Mouse (Mus musculus): ENCODE measurements at regions not wholly inside any gene's neighbourhood (a gene's known extent, or its start where the extent isn't known, plus 50 kb on each side); places are given as distances from the start of the nearest gene placed in this dataset.

- no peak for ATAC-seq (ENCODE audit: insufficient read depth, low read depth)
- H3K27ac ChIP-seq (ENCODE audit: low read depth): no peak overlapping the region
- H3K9ac ChIP-seq (replicated peaks; ENCODE audit: low read depth, low read length): no peak overlapping the region
- H3K9me3 ChIP-seq (replicated peaks; ENCODE audit: control insufficient read depth, low read length): no peaks in the 10 kb centered on the region
- no peaks in the 10 kb centered on the region for H3K4me1 ChIP-seq (ENCODE audit: control insufficient read depth, insufficient read depth)
- no peak overlapping the region for H3K4me3 ChIP-seq (ENCODE audit: low read depth, low read length)
- H3K4me2 ChIP-seq (ENCODE audit: low read depth, low read length): no peak overlapping the region
- H3K27me3 ChIP-seq (ENCODE audit: control insufficient read depth, insufficient read depth, low read length): no peaks in the 10 kb centered on the region
- 86% methylated on average over 6 of the region's 6 CpGs for WGBS
- no peak for TF ChIP-seq CTCF (IDR thresholded peaks at IDR 0.05; ENCODE audit: low read depth)
- TF ChIP-seq EP300 (IDR thresholded peaks at IDR 0.05; ENCODE audit: low read depth): no peak
- H3K36me3 ChIP-seq (replicated peaks; ENCODE audit: control insufficient read depth, insufficient read depth, low read length): no peaks in the 10 kb centered on the region
- DNase-seq (ENCODE audit: low spot score): no peak
These were observed 66.8 kb upstream of the Synm start for GRCm38 (mm10) chr7:67826368-67826767.

GRCm38 (mm10) chr7:67825636-67826280, 66.2 kb upstream of the Synm start:
- TF ChIP-seq CTCF (IDR thresholded peaks at IDR 0.05; ENCODE audit: low read depth) (no peak), EP300 (IDR thresholded peaks at IDR 0.05; ENCODE audit: low read depth) (no peak)
- no peak overlapping the region for H3K4me3 ChIP-seq (ENCODE audit: low read depth, low read length)
- H3K9me3 ChIP-seq (replicated peaks; ENCODE audit: control insufficient read depth, low read length): no peaks in the 10 kb centered on the region
- no peaks in the 10 kb centered on the region for H3K36me3 ChIP-seq (replicated peaks; ENCODE audit: control insufficient read depth, insufficient read depth, low read length)
- no peak overlapping the region for H3K4me2 ChIP-seq (ENCODE audit: low read depth, low read length)
- no peak overlapping the region for H3K9ac ChIP-seq (replicated peaks; ENCODE audit: low read depth, low read length)
- no peak for DNase-seq (ENCODE audit: low spot score)
- H3K27ac ChIP-seq (ENCODE audit: low read depth): no peak overlapping the region
- ATAC-seq (ENCODE audit: insufficient read depth, low read depth): no peak
- H3K4me1 ChIP-seq (ENCODE audit: control insufficient read depth, insufficient read depth): no peaks in the 10 kb centered on the region
- 77% methylated on average over 7 of the region's 7 CpGs for WGBS
- H3K27me3 ChIP-seq (ENCODE audit: control insufficient read depth, insufficient read depth, low read length): no peaks in the 10 kb centered on the region

- WGBS: 43% methylated on average over 8 of the region's 8 CpGs
- no peaks in the 10 kb centered on the region for H3K27me3 ChIP-seq (ENCODE audit: control insufficient read depth, insufficient read depth, low read length)
- H3K4me1 ChIP-seq (ENCODE audit: control insufficient read depth, insufficient read depth): no peaks in the 10 kb centered on the region
- no peak overlapping the region for H3K4me3 ChIP-seq (ENCODE audit: low read depth, low read length)
- H3K9ac ChIP-seq (replicated peaks; ENCODE audit: low read depth, low read length): no peak overlapping the region
- no peak for TF ChIP-seq CTCF (IDR thresholded peaks at IDR 0.05; ENCODE audit: low read depth)
- no peak for TF ChIP-seq EP300 (IDR thresholded peaks at IDR 0.05; ENCODE audit: low read depth)
- no peak for ATAC-seq (ENCODE audit: insufficient read depth, low read depth)
- DNase-seq (ENCODE audit: low spot score): no peak
- H3K27ac ChIP-seq (ENCODE audit: low read depth): no peak overlapping the region
- H3K36me3 ChIP-seq (replicated peaks; ENCODE audit: control insufficient read depth, insufficient read depth, low read length): no peaks in the 10 kb centered on the region
- no peaks in the 10 kb centered on the region for H3K9me3 ChIP-seq (replicated peaks; ENCODE audit: control insufficient read depth, low read length)
- no peak overlapping the region for H3K4me2 ChIP-seq (ENCODE audit: low read depth, low read length)
These were observed 64.6 kb upstream of the Synm start for GRCm38 (mm10) chr7:67823943-67824645.

GRCm38 (mm10) chr7:67819551-67819950, 60.0 kb upstream of the Synm start:
- Histone ChIP-seq H3K36me3 (replicated peaks; ENCODE audit: control insufficient read depth, insufficient read depth, low read length) (no peaks in the 10 kb centered on the region), H3K9me3 (replicated peaks; ENCODE audit: control insufficient read depth, low read length) (no peaks in the 10 kb centered on the region), H3K27me3 (ENCODE audit: control insufficient read depth, insufficient read depth, low read length) (no peaks in the 10 kb centered on the region), H3K27ac (ENCODE audit: low read depth) (no peak overlapping the region), H3K4me1 (ENCODE audit: control insufficient read depth, insufficient read depth) (no peaks in the 10 kb centered on the region), H3K9ac (replicated peaks; ENCODE audit: low read depth, low read length) (no peak overlapping the region), H3K4me2 (ENCODE audit: low read depth, low read length) (no peak overlapping the region), H3K4me3 (ENCODE audit: low read depth, low read length) (no peak overlapping the region)
- WGBS: 98% methylated on average over 5 of the region's 5 CpGs
- no peak for ATAC-seq (ENCODE audit: insufficient read depth, low read depth)
- DNase-seq (ENCODE audit: low spot score): no peak
- TF ChIP-seq CTCF (IDR thresholded peaks at IDR 0.05; ENCODE audit: low read depth): no peak

GRCm38 (mm10) chr7:67817556-67817955, 58.0 kb upstream of the Synm start:
- Histone ChIP-seq H3K4me2 (ENCODE audit: low read depth, low read length) (no peak overlapping the region), H3K4me1 (ENCODE audit: control insufficient read depth, insufficient read depth) (no peaks in the 10 kb centered on the region), H3K27me3 (ENCODE audit: control insufficient read depth, insufficient read depth, low read length) (no peaks in the 10 kb centered on the region), H3K27ac (ENCODE audit: low read depth) (no peak overlapping the region), H3K9me3 (replicated peaks; ENCODE audit: control insufficient read depth, low read length) (no peaks in the 10 kb centered on the region), H3K4me3 (ENCODE audit: low read depth, low read length) (no peak overlapping the region), H3K36me3 (replicated peaks; ENCODE audit: control insufficient read depth, insufficient read depth, low read length) (no peaks in the 10 kb centered on the region), H3K9ac (replicated peaks; ENCODE audit: low read depth, low read length) (no peak overlapping the region)
- TF ChIP-seq CTCF (IDR thresholded peaks at IDR 0.05; ENCODE audit: low read depth) (no peak), EP300 (IDR thresholded peaks at IDR 0.05; ENCODE audit: low read depth) (no peak)
- ATAC-seq (ENCODE audit: insufficient read depth, low read depth): no peak
- WGBS: 90% methylated on average over 6 of the region's 6 CpGs
- no peak for DNase-seq (ENCODE audit: low spot score)

GRCm38 (mm10) chr7:67814861-67815260, 55.3 kb upstream of the Synm start:
- ATAC-seq (ENCODE audit: insufficient read depth, low read depth): no peak
- Histone ChIP-seq H3K4me3 (ENCODE audit: low read depth, low read length) (no peak overlapping the region), H3K36me3 (replicated peaks; ENCODE audit: control insufficient read depth, insufficient read depth, low read length) (no peaks in the 10 kb centered on the region), H3K4me1 (ENCODE audit: control insufficient read depth, insufficient read depth) (no peaks in the 10 kb centered on the region), H3K9me3 (replicated peaks; ENCODE audit: control insufficient read depth, low read length) (no peaks in the 10 kb centered on the region), H3K4me2 (ENCODE audit: low read depth, low read length) (no peak overlapping the region), H3K9ac (replicated peaks; ENCODE audit: low read depth, low read length) (no peak overlapping the region), H3K27me3 (ENCODE audit: control insufficient read depth, insufficient read depth, low read length) (no peaks in the 10 kb centered on the region), H3K27ac (ENCODE audit: low read depth) (no peak overlapping the region)
- TF ChIP-seq CTCF (IDR thresholded peaks at IDR 0.05; ENCODE audit: low read depth) (no peak), EP300 (IDR thresholded peaks at IDR 0.05; ENCODE audit: low read depth) (no peak)
- no peak for DNase-seq (ENCODE audit: low spot score)
- WGBS: 58% methylated on average over 9 of the region's 9 CpGs
